Mouse (Mus musculus) layer of hippocampus, postnatal 25 days (tissue): ENCODE results near the gene Chek2. TPM values are rescaled to one million over a fixed set of nuclear protein-coding genes. Genes with fewer than 3 reads are reported as not detected.
"Not testable (repeated sequence)": the region's sequence is repeated elsewhere in the genome, so short reads cannot be mapped to it uniquely, and the experiment has no call there.

Experiments
- DNase-seq, 2 experiments: peaks; one replicate each; pipeline ENCODE4 v3.0.0; 2022; ENCODE audit warnings: mixed read lengths in 2 of 2, low spot score in 1 of 2; ENCODE audit errors: extremely low spot score in 1 of 2
- total RNA-seq, 2 experiments: library from RNA; stranded (reverse); gene quantifications; 2 replicates each; pipeline ENCODE4 v1.2.3; 2021

Chek2 gene
- total RNA-seq, 2 experiments from 2014 or later = 1.2 to 2.2 TPM

- DNase-seq = not testable (repeated sequence)
Observed at GRCm38 (mm10) chr5:110838016-110838415, 1.8 kb upstream of the Chek2 start.

- DNase-seq = no peak
Observed at GRCm38 (mm10) chr5:110839038-110839677, 621 bp upstream of the Chek2 start.

GRCm38 (mm10) chr5:110840465-110840864, 686 bp downstream of the Chek2 start:
- DNase-seq = peak in 1 of 2 experiments; percentile 37

GRCm38 (mm10) chr5:110841046-110841862, 1.5 kb downstream of the Chek2 start:
- no peak for DNase-seq

- no peak for DNase-seq
Observed at GRCm38 (mm10) chr5:110852990-110853389, 13.2 kb downstream of the Chek2 start.

- DNase-seq = no peak
Observed at GRCm38 (mm10) chr5:110857091-110857490, 17.3 kb downstream of the Chek2 start.

- no peak for DNase-seq
Observed at GRCm38 (mm10) chr5:110859013-110859650, 19.4 kb downstream of the Chek2 start.

GRCm38 (mm10) chr5:110860445-110860844, 20.7 kb downstream of the Chek2 start:
- no peak for DNase-seq

GRCm38 (mm10) chr5:110868460-110868859, 28.7 kb downstream of the Chek2 start:
- DNase-seq = no peak

- no peak for DNase-seq
Observed at GRCm38 (mm10) chr5:110869242-110869669, 29.5 kb downstream of the Chek2 start.

- DNase-seq = no peak
Observed at GRCm38 (mm10) chr5:110873160-110873559, 33.4 kb downstream of the Chek2 start.

- no peak for DNase-seq
Observed at GRCm38 (mm10) chr5:110874711-110875110, 34.9 kb downstream of the Chek2 start.

- DNase-seq = no peak
Observed at GRCm38 (mm10) chr5:110875286-110875685, 35.5 kb downstream of the Chek2 start.

GRCm38 (mm10) chr5:110877666-110878505, 38.1 kb downstream of the Chek2 start:
- no peak for DNase-seq

- DNase-seq = not testable (repeated sequence)
Observed at GRCm38 (mm10) chr5:110878526-110878925, 38.7 kb downstream of the Chek2 start.

- no peak for DNase-seq
Observed at GRCm38 (mm10) chr5:110879042-110879441, 39.3 kb downstream of the Chek2 start.

GRCm38 (mm10) chr5:110879584-110880374, 40.0 kb downstream of the Chek2 start, which contains the start of gene Ttc28:
TSS of gene Ttc28 (plus strand) at chr5:110879803.
- peak; percentile 81 to 86 for DNase-seq

GRCm38 (mm10) chr5:110888596-110888995, 48.8 kb downstream of the Chek2 start:
- DNase-seq = no peak

- DNase-seq = no peak
Observed at GRCm38 (mm10) chr5:110889945-110890344, 50.2 kb downstream of the Chek2 start.
